Mouse (Mus musculus): ENCODE measurements around the gene Trmo. TPM values are rescaled to one million over a fixed set of nuclear protein-coding genes. Genes with fewer than 3 reads are reported as not detected.

Gene Trmo
- polyA plus RNA-seq, 1 experiment = not detected

DNA sequence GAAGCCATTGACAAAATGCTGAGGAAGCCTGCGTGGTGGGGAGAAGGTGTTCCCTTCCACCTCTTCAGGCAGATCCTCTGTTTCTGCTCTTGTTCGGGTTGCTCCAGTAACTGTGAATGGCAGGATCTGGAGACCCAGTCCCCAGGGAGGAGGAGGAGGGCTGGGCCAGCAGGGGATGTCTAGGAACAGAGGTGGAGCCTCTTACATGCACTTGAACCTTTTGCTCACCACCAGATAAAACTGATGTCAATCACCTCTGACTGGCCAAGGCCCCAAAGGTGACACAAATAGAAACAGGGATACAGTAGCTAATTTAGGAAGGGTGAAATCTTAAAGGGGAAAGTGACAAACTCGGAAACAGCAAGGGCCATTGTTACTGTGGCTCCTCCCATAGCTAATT, 51.2 kb downstream of the Trmo start:
- 16% methylated on average over 3 of the region's 3 CpGs for WGBS
- Histone ChIP-seq H3K4me1 (ENCODE audit: control insufficient read depth, insufficient read depth, low read length) (peaks cover 3% of the 10 kb centered on the region; the same call in 1 of the 2 replicates), H3K27ac (ENCODE audit: insufficient read depth, low read depth, low read length) (no peak overlapping the region), H3K4me3 (ENCODE audit: insufficient read depth, low read depth, low read length) (no peak overlapping the region)
- TF ChIP-seq POLR2A (IDR thresholded peaks at IDR 0.05; ENCODE audit: insufficient read depth, low read depth, low read length) = no peak
- no peak for TF ChIP-seq CTCF (IDR thresholded peaks at IDR 0.05; ENCODE audit: insufficient read depth, low read depth, low read length)

DNA sequence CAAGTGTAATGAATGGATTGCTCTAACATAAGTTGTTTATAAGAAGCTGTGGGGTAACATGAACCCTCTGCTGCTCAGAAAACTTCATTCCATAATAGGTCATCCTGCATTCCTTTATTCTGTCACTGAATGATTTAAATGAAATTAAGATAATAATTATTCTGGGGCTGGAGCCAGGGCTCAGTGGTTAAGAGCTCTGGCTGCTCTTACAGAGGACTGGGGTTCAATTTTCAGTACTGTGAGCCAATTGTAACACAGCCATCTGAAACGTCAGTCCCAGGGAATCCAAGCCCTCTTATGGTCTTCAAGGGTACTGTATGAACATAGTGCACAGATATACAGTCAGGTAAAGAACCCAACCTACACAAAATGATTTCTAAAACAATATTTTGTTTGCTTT, 53.4 kb downstream of the Trmo start:
- TF ChIP-seq CTCF (IDR thresholded peaks at IDR 0.05; ENCODE audit: insufficient read depth, low read depth, low read length) (no peak), POLR2A (IDR thresholded peaks at IDR 0.05; ENCODE audit: insufficient read depth, low read depth, low read length) (no peak)
- Histone ChIP-seq H3K4me1 (ENCODE audit: control insufficient read depth, insufficient read depth, low read length) (peaks cover 3% of the 10 kb centered on the region; the same call in 1 of the 2 replicates), H3K4me3 (ENCODE audit: insufficient read depth, low read depth, low read length) (no peak overlapping the region), H3K27ac (ENCODE audit: insufficient read depth, low read depth, low read length) (no peak overlapping the region)
- 35% methylated on average over 1 of the region's 1 CpGs for WGBS

DNA sequence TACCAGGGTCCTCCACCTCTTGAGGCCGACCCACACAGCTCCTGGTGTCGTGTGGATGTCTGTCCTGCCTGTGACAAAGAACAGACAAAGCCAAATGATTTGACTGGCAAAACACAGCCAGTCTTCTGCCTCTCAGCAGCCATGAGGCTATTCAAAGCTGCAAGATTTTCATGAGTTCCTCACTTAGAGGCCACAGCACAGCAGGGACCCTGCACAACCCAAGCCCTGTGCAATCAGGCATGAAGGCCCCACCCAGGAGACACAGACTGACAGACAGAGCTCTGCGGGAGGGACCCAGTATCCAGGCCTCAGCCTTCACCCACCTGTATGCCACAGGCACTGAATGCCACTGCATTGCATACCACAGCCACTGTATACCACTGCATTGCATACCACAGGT, 60.3 kb downstream of the Trmo start:
- no peak overlapping the region for H3K4me3 ChIP-seq (ENCODE audit: insufficient read depth, low read depth, low read length)
- WGBS = 34% methylated on average over 3 of the region's 3 CpGs

More for the DNA sequence above, 60.3 kb downstream of the Trmo start:
- H3K4me1 ChIP-seq (ENCODE audit: control insufficient read depth, insufficient read depth, low read length) = no peaks in the 10 kb centered on the region
- TF ChIP-seq POLR2A (IDR thresholded peaks at IDR 0.05; ENCODE audit: insufficient read depth, low read depth, low read length) = no peak
- TF ChIP-seq CTCF (IDR thresholded peaks at IDR 0.05; ENCODE audit: insufficient read depth, low read depth, low read length) = no peak
- no peak overlapping the region for H3K27ac ChIP-seq (ENCODE audit: insufficient read depth, low read depth, low read length)

Other genes starting within 250 kb of the Trmo start
- not detected in 2 replicates for gene Xpa, start 193.1 kb downstream of the Trmo start, polyA plus RNA-seq (2012; ENCODE audit: insufficient read depth, insufficient read length, low replicate concordance, missing spikeins)
- gene Foxe1, start 45.8 kb downstream of the Trmo start, polyA plus RNA-seq (2012; ENCODE audit: insufficient read depth, insufficient read length, low replicate concordance, missing spikeins) = not detected in 2 replicates
- not detected in 2 replicates for gene Hemgn, start 24.1 kb upstream of the Trmo start, polyA plus RNA-seq (2012; ENCODE audit: insufficient read depth, insufficient read length, low replicate concordance, missing spikeins)
- not detected in 2 replicates for gene Anp32b, start 61.5 kb upstream of the Trmo start, polyA plus RNA-seq (2012; ENCODE audit: insufficient read depth, insufficient read length, low replicate concordance, missing spikeins)
- not detected in 2 replicates for gene Nans, start 99.8 kb upstream of the Trmo start, polyA plus RNA-seq (2012; ENCODE audit: insufficient read depth, insufficient read length, low replicate concordance, missing spikeins)
- gene Trim14, start 146.7 kb upstream of the Trmo start, polyA plus RNA-seq (2012; ENCODE audit: insufficient read depth, insufficient read length, low replicate concordance, missing spikeins) = not detected in 2 replicates
- gene Coro2a, start 212.8 kb upstream of the Trmo start, polyA plus RNA-seq (2012; ENCODE audit: insufficient read depth, insufficient read length, low replicate concordance, missing spikeins) = not detected in 2 replicates